Mouse (Mus musculus): Measurements from ENCODE around the gene Tuba1c. TPM values are rescaled to one million over a fixed set of nuclear protein-coding genes. Genes with fewer than 3 reads are reported as not detected.
A peak's percentile ranks its signal among the peaks of the same experiment; 100 is the strongest.
"Not testable (repeated sequence)": the region's sequence is repeated elsewhere in the genome, so short reads cannot be mapped to it uniquely, and the experiment has no call there.

Gene Tuba1c
- polyA plus RNA-seq, 2 experiments, result 150 to 192 TPM

GRCm38 (mm10) chr15:99040920-99041856 is 11.5 kb downstream of the Tuba1c start:
- ATAC-seq (ENCODE audit: low FRiP score, low read depth) (no peak), DNase-seq (ENCODE audit: low spot score) (peak; percentile 38)
- H3K9me3 ChIP-seq (ENCODE audit: control insufficient read depth, low read length), result no peaks in the 10 kb centered on the region
- peaks cover 9% of the 10 kb centered on the region for H3K36me3 ChIP-seq (ENCODE audit: control insufficient read depth, insufficient read depth, low read length)
- whole genome bisulfite sequencing, result 59% methylated on average over 21 of the region's 21 CpGs
- no peak for TF ChIP-seq POLR2A (IDR thresholded peaks at IDR 0.05; ENCODE audit: borderline replicate concordance, extremely low read depth, insufficient read depth, insufficient read length)
- H3K4me1 ChIP-seq (ENCODE audit: control insufficient read depth, insufficient read depth, low read length), result no peaks in the 10 kb centered on the region
- H3K4me3 ChIP-seq (replicated peaks; ENCODE audit: low read length), result no peak overlapping the region
- no peaks in the 10 kb centered on the region for H3K27me3 ChIP-seq (ENCODE audit: control insufficient read depth, insufficient read depth, low read length)
- H3K27ac ChIP-seq (replicated peaks; ENCODE audit: low read depth, low read length), result no peak overlapping the region
- H3K4me2 ChIP-seq (replicated peaks; ENCODE audit: low read depth, low read length, severe bottlenecking), result no peak overlapping the region
- no peak overlapping the region for H3K9ac ChIP-seq (ENCODE audit: low read depth, low read length, severe bottlenecking)

GRCm38 (mm10) chr15:99042334-99042733 is 12.6 kb downstream of the Tuba1c start:
- no peak for TF ChIP-seq POLR2A (IDR thresholded peaks at IDR 0.05; ENCODE audit: borderline replicate concordance, extremely low read depth, insufficient read depth, insufficient read length)
- ATAC-seq (ENCODE audit: low FRiP score, low read depth) (no peak), DNase-seq (ENCODE audit: low spot score) (no peak)
- Histone ChIP-seq H3K36me3 (ENCODE audit: control insufficient read depth, insufficient read depth, low read length) (peaks cover 3% of the 10 kb centered on the region; the same call in 1 of the 2 replicates), H3K27me3 (ENCODE audit: control insufficient read depth, insufficient read depth, low read length) (no peaks in the 10 kb centered on the region), H3K27ac (replicated peaks; ENCODE audit: low read depth, low read length) (no peak overlapping the region), H3K4me3 (replicated peaks; ENCODE audit: low read length) (no peak overlapping the region), H3K9me3 (ENCODE audit: control insufficient read depth, low read length) (no peaks in the 10 kb centered on the region), H3K4me1 (ENCODE audit: control insufficient read depth, insufficient read depth, low read length) (no peaks in the 10 kb centered on the region), H3K4me2 (replicated peaks; ENCODE audit: low read depth, low read length, severe bottlenecking) (no peak overlapping the region), H3K9ac (ENCODE audit: low read depth, low read length, severe bottlenecking) (no peak overlapping the region)
- WGBS, result 73% methylated on average over 5 of the region's 5 CpGs

- no peak overlapping the region for H3K4me2 ChIP-seq (replicated peaks; ENCODE audit: low read depth, low read length, severe bottlenecking)
- DNase-seq (ENCODE audit: low spot score) (no peak), ATAC-seq (ENCODE audit: low FRiP score, low read depth) (no peak)
- no peak for TF ChIP-seq POLR2A (IDR thresholded peaks at IDR 0.05; ENCODE audit: borderline replicate concordance, extremely low read depth, insufficient read depth, insufficient read length)
- H3K36me3 ChIP-seq (ENCODE audit: control insufficient read depth, insufficient read depth, low read length), result no peaks in the 10 kb centered on the region
- no peaks in the 10 kb centered on the region for H3K9me3 ChIP-seq (ENCODE audit: control insufficient read depth, low read length)
- no peak overlapping the region for H3K4me3 ChIP-seq (replicated peaks; ENCODE audit: low read length)
- H3K27me3 ChIP-seq (ENCODE audit: control insufficient read depth, insufficient read depth, low read length), result no peaks in the 10 kb centered on the region
- H3K27ac ChIP-seq (replicated peaks; ENCODE audit: low read depth, low read length), result no peak overlapping the region
- WGBS, result 33% methylated on average over 3 of the region's 3 CpGs
- no peaks in the 10 kb centered on the region for H3K4me1 ChIP-seq (ENCODE audit: control insufficient read depth, insufficient read depth, low read length)
- H3K9ac ChIP-seq (ENCODE audit: low read depth, low read length, severe bottlenecking), result no peak overlapping the region
These were observed 15.2 kb downstream of the Tuba1c start for GRCm38 (mm10) chr15:99044854-99045253.

- not testable (repeated sequence) for H3K27me3 ChIP-seq (ENCODE audit: control insufficient read depth, insufficient read depth, low read length); DNase-seq (ENCODE audit: low spot score); H3K4me1 ChIP-seq (ENCODE audit: control insufficient read depth, insufficient read depth, low read length); H3K4me2 ChIP-seq (replicated peaks; ENCODE audit: low read depth, low read length, severe bottlenecking); ATAC-seq (ENCODE audit: low FRiP score, low read depth); H3K4me3 ChIP-seq (replicated peaks; ENCODE audit: low read length); H3K27ac ChIP-seq (replicated peaks; ENCODE audit: low read depth, low read length); H3K9ac ChIP-seq (ENCODE audit: low read depth, low read length, severe bottlenecking); H3K9me3 ChIP-seq (ENCODE audit: control insufficient read depth, low read length); H3K36me3 ChIP-seq (ENCODE audit: control insufficient read depth, insufficient read depth, low read length)
- 84% methylated on average over 6 of the region's 6 CpGs for WGBS
These were observed 16.0 kb downstream of the Tuba1c start for GRCm38 (mm10) chr15:99045734-99046133.

GRCm38 (mm10) chr15:99049473-99050253 is 20.0 kb downstream of the Tuba1c start:
- H3K27me3 ChIP-seq (ENCODE audit: control insufficient read depth, insufficient read depth, low read length), result peaks cover 23% of the 10 kb centered on the region
- no peak overlapping the region for H3K27ac ChIP-seq (replicated peaks; ENCODE audit: low read depth, low read length)
- H3K4me2 ChIP-seq (replicated peaks; ENCODE audit: low read depth, low read length, severe bottlenecking), result no peak overlapping the region
- whole genome bisulfite sequencing, result 30% methylated on average over 13 of the region's 13 CpGs
- H3K9me3 ChIP-seq (ENCODE audit: control insufficient read depth, low read length), result no peaks in the 10 kb centered on the region
- H3K4me1 ChIP-seq (ENCODE audit: control insufficient read depth, insufficient read depth, low read length), result peaks cover 11% of the 10 kb centered on the region
- no peak overlapping the region for H3K4me3 ChIP-seq (replicated peaks; ENCODE audit: low read length)
- H3K36me3 ChIP-seq (ENCODE audit: control insufficient read depth, insufficient read depth, low read length), result no peaks in the 10 kb centered on the region
- no peak for ATAC-seq (ENCODE audit: low FRiP score, low read depth)
- H3K9ac ChIP-seq (ENCODE audit: low read depth, low read length, severe bottlenecking), result no peak overlapping the region
- DNase-seq (ENCODE audit: low spot score), result peak; percentile 78
- no peak for TF ChIP-seq POLR2A (IDR thresholded peaks at IDR 0.05; ENCODE audit: borderline replicate concordance, extremely low read depth, insufficient read depth, insufficient read length)
